Mouse (Mus musculus): ENCODE data around the gene Plxna4. TPM values are rescaled to one million over a fixed set of nuclear protein-coding genes. Genes with fewer than 3 reads are reported as not detected.

The Plxna4 gene
- polyA plus RNA-seq, 1 experiment from 2014 or later = 11.0 TPM

DNA sequence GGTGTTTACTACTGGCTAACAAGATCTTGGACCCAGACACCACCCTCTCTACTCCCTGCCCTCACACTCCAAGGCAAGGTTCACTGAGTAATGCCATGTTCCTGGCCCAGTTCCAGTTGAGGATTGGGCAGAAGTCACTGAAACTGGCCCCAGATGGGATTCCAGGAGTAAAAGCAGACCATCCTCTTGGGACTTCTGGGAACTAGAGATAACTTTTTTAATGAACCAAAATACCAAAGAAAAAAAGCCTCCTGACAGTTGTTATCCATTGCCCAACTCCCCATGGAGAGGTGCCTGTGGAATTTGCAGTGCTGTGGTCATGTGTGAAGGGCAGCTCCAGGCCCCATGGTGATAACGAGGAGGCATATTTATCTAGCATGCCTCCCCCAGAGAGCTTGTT, 199.7 kb downstream of the Plxna4 start:
- Histone ChIP-seq H3K4me3 (no peak overlapping the region), H3K27me3 (no peaks in the 10 kb centered on the region), H3K36me3 (no peaks in the 10 kb centered on the region), H3K4me2 (replicated peaks) (no peak overlapping the region), H3K9me3 (replicated peaks) (no peaks in the 10 kb centered on the region), H3K4me1 (peaks cover 9% of the 10 kb centered on the region; the same call in 1 of the 2 replicates), H3K9ac (no peak overlapping the region), H3K27ac (no peak overlapping the region)
- WGBS = 50% methylated on average over 1 of the region's 1 CpGs
- no peak for ATAC-seq (ENCODE audit: low FRiP score)

DNA sequence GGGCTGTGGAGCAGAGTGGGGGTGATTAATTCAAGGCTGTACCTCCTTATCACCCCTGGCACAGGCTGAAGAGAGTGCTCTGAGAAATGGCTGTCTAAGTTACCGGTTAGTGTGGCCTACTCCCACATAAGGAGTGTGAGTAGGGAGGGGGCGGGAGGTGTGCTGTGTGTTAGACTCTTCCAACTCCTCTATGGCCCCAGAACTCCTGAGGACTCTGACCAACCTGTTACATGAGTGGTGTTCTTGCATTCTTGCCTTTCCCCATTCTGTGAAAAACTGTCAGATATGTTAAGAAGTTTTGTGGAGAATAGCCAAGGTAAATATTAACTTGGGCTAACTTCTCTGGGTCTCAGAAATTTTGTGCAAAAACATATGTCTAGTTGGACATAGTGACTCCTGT, 201.1 kb downstream of the Plxna4 start:
- Histone ChIP-seq H3K9ac (no peak overlapping the region), H3K27ac (no peak overlapping the region), H3K4me2 (replicated peaks) (no peak overlapping the region), H3K36me3 (no peaks in the 10 kb centered on the region), H3K9me3 (replicated peaks) (no peaks in the 10 kb centered on the region), H3K4me3 (no peak overlapping the region), H3K27me3 (no peaks in the 10 kb centered on the region), H3K4me1 (peaks cover 9% of the 10 kb centered on the region; the same call in 1 of the 2 replicates)
- no peak for ATAC-seq (ENCODE audit: low FRiP score)
- WGBS = 90% methylated on average over 2 of the region's 2 CpGs

DNA sequence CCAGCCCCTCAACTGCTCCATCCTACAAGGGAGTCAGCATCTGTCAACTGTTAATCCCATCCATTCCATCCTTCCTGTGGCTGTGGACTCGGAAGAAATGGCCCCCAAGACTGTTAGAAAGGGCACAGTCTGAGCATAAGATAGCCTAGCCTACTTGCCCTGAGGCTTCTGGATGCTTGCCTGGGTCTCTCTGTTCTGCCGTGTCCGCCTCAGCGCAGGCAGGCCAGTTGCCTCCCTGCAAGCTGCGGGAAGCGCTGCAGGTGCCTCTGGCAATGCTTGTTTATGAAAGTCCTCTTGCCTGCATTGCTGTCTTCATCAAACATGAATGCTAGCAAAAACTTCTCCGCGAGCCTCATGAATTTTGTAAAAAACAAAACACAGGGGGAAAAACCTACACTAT, 203.1 kb downstream of the Plxna4 start:
- H3K27ac ChIP-seq = no peak overlapping the region; the same call in 1 of the 2 replicates
- peaks cover 15% of the 10 kb centered on the region; the same call in 1 of the 2 replicates for H3K4me1 ChIP-seq

DNA sequence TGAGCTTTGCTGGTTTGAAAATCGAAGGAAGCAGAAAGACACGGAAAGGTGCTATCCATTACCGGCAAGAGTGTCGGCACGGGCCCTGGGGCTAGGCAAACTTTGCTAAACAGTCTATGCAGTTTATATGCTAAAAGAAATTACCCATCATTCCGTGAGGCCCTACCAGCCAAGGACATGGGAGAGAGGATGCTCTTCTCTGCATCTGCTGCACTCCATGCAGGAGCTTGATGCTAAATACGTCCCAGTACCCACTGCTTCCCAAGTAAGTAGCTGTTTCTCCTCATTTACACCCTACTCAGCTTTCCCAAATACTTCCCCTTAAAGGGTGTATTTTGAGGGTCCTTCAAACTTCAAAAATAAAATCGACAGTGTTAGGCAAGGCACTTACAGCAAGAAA, 203.6 kb downstream of the Plxna4 start:
- WGBS = 84% methylated on average over 8 of the region's 8 CpGs
- Histone ChIP-seq H3K36me3 (no peaks in the 10 kb centered on the region), H3K4me3 (no peak overlapping the region), H3K9ac (no peak overlapping the region), H3K27ac (no peak overlapping the region), H3K27me3 (no peaks in the 10 kb centered on the region), H3K9me3 (replicated peaks) (no peaks in the 10 kb centered on the region), H3K4me1 (peaks cover 15% of the 10 kb centered on the region; the same call in 1 of the 2 replicates), H3K4me2 (replicated peaks) (no peak overlapping the region)
- ATAC-seq (ENCODE audit: low FRiP score) = no peak

More for the DNA sequence above, 203.1 kb downstream of the Plxna4 start:
- no peaks in the 10 kb centered on the region for H3K36me3 ChIP-seq
- H3K9me3 ChIP-seq (replicated peaks) = no peaks in the 10 kb centered on the region
- no peak for ATAC-seq (ENCODE audit: low FRiP score)
- no peak overlapping the region for H3K4me3 ChIP-seq
- no peaks in the 10 kb centered on the region for H3K27me3 ChIP-seq
- whole genome bisulfite sequencing = 67% methylated on average over 8 of the region's 8 CpGs
- no peak overlapping the region for H3K4me2 ChIP-seq (replicated peaks)
- H3K9ac ChIP-seq = no peak overlapping the region

DNA sequence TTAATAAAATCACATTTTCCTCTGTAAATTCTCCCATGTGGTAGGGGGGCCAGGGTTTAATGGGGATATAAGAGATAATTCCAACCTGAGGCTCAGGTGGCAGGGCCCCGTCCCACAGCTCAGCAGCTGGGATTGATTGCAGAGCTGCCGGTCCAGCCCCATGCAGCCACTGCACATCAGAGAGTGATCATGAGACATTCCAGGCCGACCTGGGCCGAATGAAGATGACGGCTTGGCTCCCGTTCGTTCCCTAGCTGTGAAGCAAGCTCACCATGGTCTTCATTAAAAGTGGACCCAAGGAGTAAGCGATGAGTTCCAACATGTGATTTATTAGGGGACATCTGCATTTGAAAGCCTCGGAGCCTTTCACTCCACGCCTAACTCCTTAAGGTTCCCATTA, 206.5 kb downstream of the Plxna4 start:
- no peak for ATAC-seq (ENCODE audit: low FRiP score)
- 54% methylated on average over 10 of the region's 10 CpGs for WGBS
- Histone ChIP-seq H3K27ac (no peak overlapping the region), H3K36me3 (no peaks in the 10 kb centered on the region), H3K27me3 (no peaks in the 10 kb centered on the region), H3K4me3 (no peak overlapping the region), H3K9ac (no peak overlapping the region), H3K9me3 (replicated peaks) (no peaks in the 10 kb centered on the region), H3K4me1 (peaks cover 28% of the 10 kb centered on the region), H3K4me2 (replicated peaks) (no peak overlapping the region)

DNA sequence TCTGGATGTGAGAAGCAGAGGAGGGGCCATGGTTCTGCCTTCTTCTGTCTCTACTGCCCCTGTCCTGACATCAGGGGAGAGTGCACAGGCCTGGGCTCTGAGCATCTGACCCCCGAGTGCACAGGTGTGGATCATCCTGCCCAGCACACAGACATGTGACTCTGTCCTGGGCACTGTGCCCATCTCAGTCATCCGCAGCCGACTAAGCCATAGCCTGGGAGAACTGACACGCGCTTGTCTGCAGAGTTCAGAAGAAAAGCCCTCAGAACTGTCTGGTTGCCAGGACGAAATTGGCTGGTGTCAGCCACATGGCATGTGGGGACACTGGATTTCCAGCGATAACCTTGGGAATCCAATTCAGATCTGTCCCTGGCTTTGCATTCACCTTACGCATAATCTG, 210.8 kb downstream of the Plxna4 start:
- Histone ChIP-seq H3K4me2 (replicated peaks) (no peak overlapping the region), H3K9me3 (replicated peaks) (no peaks in the 10 kb centered on the region), H3K4me1 (peaks cover 24% of the 10 kb centered on the region), H3K9ac (no peak overlapping the region), H3K27me3 (no peaks in the 10 kb centered on the region), H3K27ac (peak overlapping the region; percentile 19; the same call in 1 of the 2 replicates), H3K36me3 (no peaks in the 10 kb centered on the region), H3K4me3 (no peak overlapping the region)
- peak; percentile 47; the same call in 1 of the 2 replicates for ATAC-seq (ENCODE audit: low FRiP score)
- WGBS = 79% methylated on average over 8 of the region's 8 CpGs

DNA sequence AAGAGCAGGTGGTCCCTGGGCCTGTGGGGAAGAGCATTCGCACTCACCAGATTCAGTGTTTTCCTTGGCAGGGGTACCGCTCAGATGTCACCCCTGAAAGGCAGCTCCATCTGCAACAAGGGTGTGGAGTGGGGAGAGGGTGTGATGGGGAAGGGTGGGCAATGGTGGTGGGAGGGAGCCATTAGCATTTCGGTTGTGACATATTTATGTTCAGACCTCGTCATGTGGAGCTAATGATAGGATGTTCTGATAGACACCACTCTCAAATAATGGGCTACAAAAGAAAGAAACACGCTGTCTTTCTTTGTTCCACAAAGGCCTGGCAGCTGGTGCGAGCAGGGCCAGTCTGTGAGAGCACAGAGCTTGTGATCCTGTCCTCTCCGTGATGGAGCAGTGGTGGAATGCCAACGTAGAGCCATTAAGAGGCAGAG, 214.0 kb downstream of the Plxna4 start:
- H3K36me3 ChIP-seq = no peaks in the 10 kb centered on the region
- H3K4me3 ChIP-seq = no peak overlapping the region
- no peak overlapping the region for H3K4me2 ChIP-seq (replicated peaks)
- H3K27ac ChIP-seq = no peak overlapping the region
- no peak for ATAC-seq (ENCODE audit: low FRiP score)
- no peak overlapping the region for H3K9ac ChIP-seq
- H3K4me1 ChIP-seq = peaks cover 17% of the 10 kb centered on the region
- H3K27me3 ChIP-seq = no peaks in the 10 kb centered on the region
- WGBS = 75% methylated on average over 8 of the region's 8 CpGs
- no peaks in the 10 kb centered on the region for H3K9me3 ChIP-seq (replicated peaks)

DNA sequence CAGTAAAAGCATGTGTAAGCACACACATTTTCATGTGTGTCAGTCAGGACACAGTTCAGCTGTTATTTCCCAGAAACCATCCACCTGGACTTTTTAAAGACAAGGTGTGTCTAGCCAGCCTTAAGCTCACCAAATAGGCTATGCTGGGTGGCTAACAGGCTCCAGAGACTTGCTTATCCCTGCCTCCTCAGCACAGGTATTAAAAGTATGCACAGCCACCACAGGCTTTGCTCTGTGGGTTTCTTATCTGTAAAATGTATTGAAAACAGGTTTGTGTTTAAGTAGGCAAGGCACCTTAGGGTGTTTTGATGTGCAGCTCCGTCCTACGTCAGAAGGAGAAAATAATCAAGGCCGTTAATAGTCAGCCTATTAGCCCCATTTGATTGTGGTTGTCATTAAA, 218.9 kb downstream of the Plxna4 start:
- H3K4me1 ChIP-seq = peaks cover 4% of the 10 kb centered on the region; the same call in 1 of the 2 replicates
- H3K27ac ChIP-seq = no peak overlapping the region
- WGBS = 89% methylated on average over 3 of the region's 3 CpGs
- H3K27me3 ChIP-seq = no peaks in the 10 kb centered on the region
- H3K9me3 ChIP-seq (replicated peaks) = no peaks in the 10 kb centered on the region
- no peaks in the 10 kb centered on the region for H3K36me3 ChIP-seq
- H3K4me2 ChIP-seq (replicated peaks) = no peak overlapping the region
- no peak for ATAC-seq (ENCODE audit: low FRiP score)
- H3K4me3 ChIP-seq = no peak overlapping the region
- no peak overlapping the region for H3K9ac ChIP-seq

DNA sequence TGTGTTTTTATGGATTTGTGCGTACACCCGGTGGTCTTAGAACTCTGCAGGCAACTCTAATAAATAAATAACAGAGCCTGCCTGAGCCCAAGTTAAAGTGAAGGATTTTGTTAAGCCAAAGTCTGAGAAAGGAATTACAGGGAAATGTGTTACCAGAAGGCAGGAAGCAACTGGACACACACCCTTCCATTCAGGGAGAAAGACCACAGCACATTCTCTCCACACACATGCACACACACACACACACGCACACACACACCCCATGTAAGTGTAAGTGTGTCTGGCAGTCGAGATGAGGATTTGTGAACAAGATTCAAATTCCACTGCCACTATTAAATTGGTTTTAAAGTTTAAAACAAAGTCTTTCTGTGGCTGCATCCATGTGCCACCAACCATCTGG, 219.6 kb downstream of the Plxna4 start:
- no peak overlapping the region for H3K4me2 ChIP-seq (replicated peaks)
- H3K4me1 ChIP-seq = peaks cover 4% of the 10 kb centered on the region; the same call in 1 of the 2 replicates
- H3K36me3 ChIP-seq = no peaks in the 10 kb centered on the region
- H3K9me3 ChIP-seq (replicated peaks) = no peaks in the 10 kb centered on the region
- no peaks in the 10 kb centered on the region for H3K27me3 ChIP-seq
- no peak overlapping the region for H3K27ac ChIP-seq
- H3K9ac ChIP-seq = no peak overlapping the region
- no peak overlapping the region for H3K4me3 ChIP-seq
- no peak for ATAC-seq (ENCODE audit: low FRiP score)
- 74% methylated on average over 4 of the region's 4 CpGs for WGBS

DNA sequence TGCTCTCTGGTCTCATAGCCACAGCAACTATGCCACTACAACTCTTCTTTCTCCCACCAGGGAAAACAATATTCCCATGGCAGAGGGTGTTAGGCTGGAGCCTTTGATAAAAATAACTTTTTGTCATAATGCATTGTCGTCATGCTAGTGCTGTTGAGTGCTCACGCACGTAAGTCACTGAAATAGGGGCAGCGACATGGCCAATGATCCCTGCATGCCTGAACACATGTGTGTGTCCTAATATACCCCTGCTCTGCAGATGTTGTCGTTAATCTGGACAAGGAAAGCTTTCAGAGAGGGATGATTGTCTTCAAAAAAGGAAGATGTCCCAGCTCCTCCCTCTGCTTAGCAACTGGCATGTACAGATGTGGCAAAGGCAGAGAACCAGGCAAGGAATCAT, 223.1 kb downstream of the Plxna4 start:
- H3K27ac ChIP-seq = no peak overlapping the region
- no peak for ATAC-seq (ENCODE audit: low FRiP score)
- H3K4me1 ChIP-seq = peaks cover 6% of the 10 kb centered on the region; the same call in 1 of the 2 replicates
- H3K9ac ChIP-seq = no peak overlapping the region
- no peaks in the 10 kb centered on the region for H3K27me3 ChIP-seq
- no peak overlapping the region for H3K4me3 ChIP-seq
- H3K9me3 ChIP-seq (replicated peaks) = no peaks in the 10 kb centered on the region
- no peak overlapping the region for H3K4me2 ChIP-seq (replicated peaks)
- 86% methylated on average over 5 of the region's 5 CpGs for WGBS
- no peaks in the 10 kb centered on the region for H3K36me3 ChIP-seq

DNA sequence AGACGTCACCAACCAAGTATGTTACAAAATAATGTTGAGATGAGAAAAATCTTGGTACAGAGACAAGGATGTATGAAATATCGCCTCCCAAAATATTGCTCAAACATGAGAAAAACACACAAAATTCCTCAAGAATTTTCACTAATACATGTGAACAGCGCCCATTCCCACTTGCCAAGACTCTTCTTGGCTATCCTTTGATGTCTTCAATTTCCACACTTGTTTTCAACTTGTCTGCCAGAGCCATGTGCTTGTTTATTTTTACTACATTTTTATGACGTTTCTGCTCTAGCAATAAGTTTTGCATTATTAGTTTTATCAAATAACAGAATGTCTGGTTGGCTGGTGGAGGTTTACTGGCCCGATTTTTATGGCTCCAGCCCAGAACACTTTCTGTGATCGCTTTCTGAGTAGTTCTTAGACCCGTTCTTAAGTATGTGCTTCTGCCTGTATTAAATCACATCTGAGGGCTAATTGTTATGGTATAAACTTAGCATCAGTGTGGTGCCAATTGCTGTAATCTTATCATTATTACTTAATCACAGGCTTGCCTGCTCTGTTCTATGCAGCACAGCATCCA, 224.4 kb downstream of the Plxna4 start:
- WGBS = 89% methylated on average over 7 of the region's 7 CpGs
- Histone ChIP-seq H3K4me2 (replicated peaks) (no peak overlapping the region), H3K9ac (no peak overlapping the region), H3K27ac (no peak overlapping the region), H3K36me3 (no peaks in the 10 kb centered on the region), H3K9me3 (replicated peaks) (no peaks in the 10 kb centered on the region), H3K4me1 (0 out of 2 replicates have a peak, but pooled peaks cover 7% of the 10 kb centered on the region), H3K27me3 (no peaks in the 10 kb centered on the region), H3K4me3 (no peak overlapping the region)
- no peak for ATAC-seq (ENCODE audit: low FRiP score)

DNA sequence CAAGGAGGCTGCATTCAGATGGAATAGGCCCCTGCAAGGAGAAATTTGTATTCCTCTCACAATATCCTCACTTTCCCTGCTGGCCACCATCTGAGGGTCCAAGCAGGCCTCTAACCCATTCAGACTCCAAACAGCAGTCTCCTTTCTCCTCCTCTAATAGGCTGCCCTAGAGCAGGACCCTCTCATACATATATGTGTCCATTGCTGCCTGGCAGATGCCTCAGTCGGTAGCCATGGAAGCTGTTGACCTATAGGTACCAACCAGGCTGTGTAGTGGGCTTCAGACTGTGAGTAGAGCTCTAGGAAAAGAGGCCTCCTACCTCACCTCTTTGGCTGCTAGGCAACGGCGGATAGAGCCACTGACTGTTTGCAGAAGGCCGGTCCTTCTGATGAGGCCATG, 225.6 kb downstream of the Plxna4 start:
- 78% methylated on average over 4 of the region's 4 CpGs for WGBS
- no peak overlapping the region for H3K27ac ChIP-seq
- no peak for ATAC-seq (ENCODE audit: low FRiP score)

DNA sequence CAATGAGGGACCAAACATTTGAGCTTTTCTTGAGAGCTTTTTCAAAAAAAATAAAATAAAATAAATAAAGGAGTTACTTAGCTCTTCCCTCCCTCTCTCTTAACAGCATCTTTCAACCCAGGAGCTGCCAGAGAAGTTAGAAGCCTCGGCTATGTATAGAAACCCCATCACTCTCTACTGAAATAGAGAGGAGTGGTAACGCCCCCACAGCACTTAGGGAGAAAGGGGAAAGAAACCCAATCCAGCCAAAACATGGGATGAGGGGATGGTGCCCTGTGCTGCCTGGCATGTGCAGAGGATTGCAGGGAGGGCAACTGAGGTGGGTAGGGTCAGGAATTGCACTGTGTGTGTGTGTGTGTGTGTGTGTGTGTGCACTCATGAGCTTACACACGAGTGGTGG, 228.3 kb downstream of the Plxna4 start:
- peaks cover 13% of the 10 kb centered on the region; the same call in 1 of the 2 replicates for H3K4me1 ChIP-seq
- H3K36me3 ChIP-seq = no peaks in the 10 kb centered on the region
- 0 out of 2 replicates have a peak overlapping the region, but pooled peaks have one; percentile 13 for H3K27ac ChIP-seq
- H3K27me3 ChIP-seq = no peaks in the 10 kb centered on the region
- H3K9ac ChIP-seq = no peak overlapping the region
- ATAC-seq (ENCODE audit: low FRiP score) = no peak
- H3K9me3 ChIP-seq (replicated peaks) = no peaks in the 10 kb centered on the region
- no peak overlapping the region for H3K4me2 ChIP-seq (replicated peaks)
- no peak overlapping the region for H3K4me3 ChIP-seq
- WGBS = 59% methylated on average over 3 of the region's 3 CpGs

More for the DNA sequence above, 225.6 kb downstream of the Plxna4 start:
- Histone ChIP-seq H3K36me3 (no peaks in the 10 kb centered on the region), H3K4me1 (peaks cover 8% of the 10 kb centered on the region; the same call in 1 of the 2 replicates), H3K9ac (no peak overlapping the region), H3K4me2 (replicated peaks) (no peak overlapping the region), H3K27me3 (no peaks in the 10 kb centered on the region), H3K4me3 (no peak overlapping the region), H3K9me3 (replicated peaks) (no peaks in the 10 kb centered on the region)
